Comparison of ENCODE assay signal across 20 mouse cellular contexts in genomic region chr5:139247767-139248166, GRCm38 (mm10). TPM values are rescaled to one million over a fixed set of nuclear protein-coding genes. Genes with fewer than 3 reads are reported as not detected.
DNase-seq lines count a peak whose midpoint lies in the region; ATAC-seq and TF ChIP-seq lines count a peak whose summit lies in the region.
"Had no signal": no experiment of that assay in that cellular context is flagged by ENCODE, and none has a peak within 500 bp of the region (broad histone marks: within the 10 kb centered on the region; RNA-seq: fewer than 3 reads in every experiment).

No protein-coding gene starts in this region.

- H3K27me3 ChIP-seq in heart, embryonic 14.5 days (ENCODE audit: control insufficient read depth, insufficient read depth, low read length): no peaks in the 10 kb centered on the region
- H3K27me3 ChIP-seq in G1E (ENCODE audit: insufficient read depth, low read length): no peaks in the 10 kb centered on the region
- H3K27me3 ChIP-seq in liver, postnatal 0 days (ENCODE audit: insufficient read depth, low read length): no peaks in the 10 kb centered on the region
- H3K27me3 ChIP-seq: embryonic facial prominence, embryonic 12.5 days; hindbrain, embryonic 15.5 days had no signal

- TF ChIP-seq CTCF in G1E (IDR thresholded peaks at IDR 0.05; ENCODE audit: low read depth, low read length): no peak
- no peak for TF ChIP-seq CTCF in liver, postnatal 0 days (IDR thresholded peaks at IDR 0.05; ENCODE audit: low read depth)

- H3K9ac ChIP-seq in heart, embryonic 14.5 days (ENCODE audit: low read length): peak overlapping the region; percentile 16; the same call in 1 of the 2 replicates
- H3K9ac ChIP-seq in liver, postnatal 0 days (replicated peaks): no peak overlapping the region
- H3K9ac ChIP-seq: embryonic facial prominence, embryonic 12.5 days; hindbrain, embryonic 15.5 days had no signal

- peaks cover 11 to 20% of the 10 kb centered on the region in 2 experiments for H3K4me1 ChIP-seq in heart, embryonic 14.5 days (ENCODE audit: control insufficient read depth in 2 of 2, insufficient read depth in 2 of 2, low read length in 2 of 2)
- H3K4me1 ChIP-seq in G1E (ENCODE audit: insufficient read depth, low read depth, low read length): peaks cover 44% of the 10 kb centered on the region
- peaks cover 9% of the 10 kb centered on the region for H3K4me1 ChIP-seq in liver, postnatal 0 days (ENCODE audit: insufficient read depth)
- H3K4me1 ChIP-seq: embryonic facial prominence, embryonic 12.5 days had no signal

- WGBS in heart, embryonic 14.5 days: 40% methylated on average over 3 of the region's 3 CpGs
- WGBS in liver, postnatal 0 days (ENCODE audit: insufficient replicate concordance): 53% methylated on average over 3 of the region's 3 CpGs

- no peaks in the 10 kb centered on the region for H3K9me3 ChIP-seq in heart, embryonic 14.5 days (ENCODE audit: control insufficient read depth, low read length)
- no peaks in the 10 kb centered on the region for H3K9me3 ChIP-seq in G1E (replicated peaks)
- no peaks in the 10 kb centered on the region for H3K9me3 ChIP-seq in liver, postnatal 0 days (ENCODE audit: low read length)
- H3K9me3 ChIP-seq: embryonic facial prominence, embryonic 12.5 days; hindbrain, embryonic 15.5 days had no signal

- no peak overlapping the region for H3K4me2 ChIP-seq in heart, embryonic 14.5 days (ENCODE audit: low read length)
- H3K4me2 ChIP-seq in liver, postnatal 0 days (ENCODE audit: low read depth, low read length): no peak overlapping the region
- H3K4me2 ChIP-seq: embryonic facial prominence, embryonic 12.5 days; heart, embryonic 11.5 days; hindbrain, embryonic 15.5 days had no signal

- DNase-seq in heart, postnatal 4 days: no peak
- DNase-seq in G1E (ENCODE audit: low spot score): peak; percentile 27
- peak; percentile 27 for DNase-seq in c-Kit-positive CD71-positive TER-119-positive erythroid progenitor cells, embryonic 14.5 days (ENCODE audit: low spot score)
- DNase-seq in liver, postnatal 0 days: no peak
- DNase-seq in left cerebral cortex, adult 8-10 months (ENCODE audit: low spot score in 2 of 2): no peak
- DNase-seq: adrenal gland, adult 2 months; adrenal gland, postnatal 25 days; B cell, adult 2 months; cerebellum, adult 11 months; cerebellum, adult 8-10 months; cerebellum, postnatal 25 days; gastrocnemius, postnatal 10 days; heart, adult 2 months had no signal

- ATAC-seq in heart, embryonic 14.5 days (ENCODE audit: insufficient number of reproducible peaks, insufficient read depth, low FRiP score, low read depth): no peak
- ATAC-seq in G1E (ENCODE audit: extremely low read depth, insufficient number of reproducible peaks, low FRiP score, poor library complexity, severe bottlenecking): peak; percentile 64
- no peak for ATAC-seq in liver, postnatal 0 days
- ATAC-seq in granulocyte monocyte progenitor cell, adult 5-6 weeks (replicated peaks; ENCODE audit: poor library complexity, severe bottlenecking): no peak
- ATAC-seq: CD4-positive, CD25-positive, alpha-beta regulatory T cell, adult 4 months; forebrain, embryonic 16.5 days had no signal

- H3K36me3 ChIP-seq in heart, embryonic 14.5 days (ENCODE audit: control insufficient read depth, insufficient read depth, low read length): peaks cover 73% of the 10 kb centered on the region
- H3K36me3 ChIP-seq in G1E (replicated peaks): peaks cover 88% of the 10 kb centered on the region
- H3K36me3 ChIP-seq in liver, postnatal 0 days (replicated peaks; ENCODE audit: insufficient read depth, low read length): peaks cover 58% of the 10 kb centered on the region

- H3K4me3 ChIP-seq in heart, embryonic 14.5 days (ENCODE audit: control insufficient read depth in 1 of 2, insufficient read depth in 1 of 2, low read depth in 1 of 2, low read length in 2 of 2): no peak overlapping the region
- no peak overlapping the region for H3K4me3 ChIP-seq in G1E (ENCODE audit: low read depth, low read length)
- H3K4me3 ChIP-seq in liver, postnatal 0 days (ENCODE audit: low read depth, low read length): no peak overlapping the region
- H3K4me3 ChIP-seq: embryonic facial prominence, embryonic 12.5 days; heart, adult 2 months; hindbrain, embryonic 15.5 days had no signal

- TF ChIP-seq EP300 in liver, postnatal 0 days (IDR thresholded peaks at IDR 0.05; ENCODE audit: low read depth): peak; percentile 61

- H3K27ac ChIP-seq in heart, embryonic 14.5 days (replicated peaks in 1 of 2; ENCODE audit: control insufficient read depth in 1 of 2, insufficient read depth in 1 of 2, low read depth in 2 of 2, low read length in 2 of 2): no peak overlapping the region
- H3K27ac ChIP-seq in liver, postnatal 0 days (ENCODE audit: low read depth): no peak overlapping the region
- H3K27ac ChIP-seq: embryonic facial prominence, embryonic 12.5 days; heart, adult 2 months; hindbrain, embryonic 15.5 days had no signal

RNA-seq across cellular contexts. Expression of gene Get4, which starts 4.4 kb away (rescaled TPM):
- polyA plus RNA-seq in heart, embryonic 14.5 days (2014; fragmentation: Nextera tagmentation; extraction: Ambion mirVana): 138 and 144 TPM in 2 replicates
- 10 to 100 TPM; 76.4 to 80.4 TPM for total RNA-seq in heart, postnatal 4 days (2021)
- total RNA-seq in G1E (2014; fragmentation: Nextera tagmentation) (37.3 and 45.3 TPM in 2 replicates), G1E (2017) (22.3 and 23.9 TPM in 2 replicates)
- 68.0 and 71.2 TPM in 2 replicates for polyA plus RNA-seq in G1E (2012)
- 92.7 and 97.5 TPM in 2 replicates for polyA plus RNA-seq in liver, postnatal 0 days (2015; fragmentation: Nextera tagmentation; extraction: Ambion mirVana)
- total RNA-seq in granulocyte monocyte progenitor cell, adult 5-6 weeks (2014; fragmentation: Nextera tagmentation): 43.8 and 51.8 TPM in 2 replicates
- total RNA-seq in granulocyte monocyte progenitor cell, adult 5-6 weeks (2017): 17.9 and 30.5 TPM in 2 replicates
- total RNA-seq in left cerebral cortex, adult 8-10 months (2022): 10 to 100 TPM; 56.1 to 59.8 (median 57.6) TPM

RNA-seq across cellular contexts. Expression of gene Sun1, which starts 47.3 kb away (rescaled TPM):
- 39.6 and 41.4 TPM in 2 replicates for polyA plus RNA-seq in heart, embryonic 14.5 days (2014; fragmentation: Nextera tagmentation; extraction: Ambion mirVana)
- total RNA-seq in heart, postnatal 4 days (2021): 10 to 100 TPM; 40.7 to 43.0 TPM
- total RNA-seq in G1E (2014; fragmentation: Nextera tagmentation): 32.8 and 61.2 TPM in 2 replicates
- 45.7 and 45.8 TPM in 2 replicates for total RNA-seq in G1E (2017)
- polyA plus RNA-seq in G1E (2012): 7.6 and 11.8 TPM in 2 replicates
- 7.9 and 8.6 TPM in 2 replicates for polyA plus RNA-seq in liver, postnatal 0 days (2015; fragmentation: Nextera tagmentation; extraction: Ambion mirVana)
- 33.4 and 43.0 TPM in 2 replicates for total RNA-seq in granulocyte monocyte progenitor cell, adult 5-6 weeks (2014; fragmentation: Nextera tagmentation)
- total RNA-seq in granulocyte monocyte progenitor cell, adult 5-6 weeks (2017): 23.3 and 33.9 TPM in 2 replicates
- 100 to 1,000 TPM; 127 to 146 (median 132) TPM for total RNA-seq in left cerebral cortex, adult 8-10 months (2022)

Comparison
In these comparisons a context has a peak if more than half of its experiments do, and no peak if none do; other contexts are left out.
1. DNase-seq: peak in G1E (single experiment) and c-Kit-positive CD71-positive TER-119-positive erythroid progenitor cells, embryonic 14.5 days (single experiment); none in heart, postnatal 4 days (single experiment), liver, postnatal 0 days (single experiment) and left cerebral cortex, adult 8-10 months (0 of 2).